Mouse (Mus musculus): ENCODE results near the gene Ttc22. TPM values are rescaled to one million over a fixed set of nuclear protein-coding genes. Genes with fewer than 3 reads are reported as not detected.

Gene Ttc22
- polyA plus RNA-seq, 1 experiment from 2014 or later, result 0.74 TPM

DNA sequence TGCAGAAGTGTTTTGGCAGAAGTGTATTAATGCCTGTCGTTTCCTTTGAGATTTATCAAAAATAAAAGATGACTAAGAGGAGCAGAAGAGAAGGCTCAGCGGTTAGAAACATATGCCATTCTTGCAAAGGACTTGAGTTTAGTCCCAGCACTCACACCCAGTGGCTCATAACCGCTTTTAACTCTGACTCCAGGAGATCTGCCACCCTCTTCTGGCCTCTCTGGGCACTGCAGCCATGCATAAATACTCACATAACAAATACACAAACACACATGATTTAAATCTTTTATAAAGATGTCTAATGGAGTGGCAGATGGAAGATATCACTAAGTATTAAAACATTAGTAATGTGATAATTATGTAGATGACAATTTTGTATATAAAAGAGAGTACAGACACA is 26.0 kb upstream of the Ttc22 start:
- no peak for ATAC-seq (ENCODE audit: extremely low read depth, insufficient number of reproducible peaks, low FRiP score, low TSS enrichment)
- 59% methylated on average over 3 of the region's 3 CpGs for WGBS
- no peaks in the 10 kb centered on the region for H3K9me3 ChIP-seq
- H3K4me3 ChIP-seq, result no peak overlapping the region
- H3K27me3 ChIP-seq (replicated peaks), result no peaks in the 10 kb centered on the region
- H3K27ac ChIP-seq (replicated peaks), result no peak overlapping the region
- H3K36me3 ChIP-seq, result no peaks in the 10 kb centered on the region
- H3K4me2 ChIP-seq, result no peak overlapping the region
- peaks cover 8% of the 10 kb centered on the region; the same call in 1 of the 2 replicates for H3K4me1 ChIP-seq
- no peak overlapping the region for H3K9ac ChIP-seq

DNA sequence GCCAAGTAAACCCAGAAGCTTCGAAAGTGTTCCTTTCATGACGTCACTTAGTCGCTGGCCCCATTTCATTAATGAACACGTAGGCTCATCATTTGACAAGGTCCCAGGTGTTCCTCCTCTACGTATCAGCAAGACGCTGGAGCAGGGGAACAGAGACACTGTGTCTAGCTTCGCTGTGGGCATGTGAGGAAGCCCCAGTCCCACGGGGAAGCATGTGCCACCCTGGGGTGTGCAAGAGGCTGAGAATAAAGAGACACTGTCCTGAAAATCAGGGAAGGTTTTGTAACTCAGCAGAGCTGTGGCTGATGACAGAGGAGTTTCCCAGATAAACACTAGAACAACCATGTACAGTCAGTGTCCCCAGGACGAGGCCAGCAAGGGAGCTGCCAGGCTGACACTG is 25.2 kb upstream of the Ttc22 start:
- Histone ChIP-seq H3K27me3 (replicated peaks) (no peaks in the 10 kb centered on the region), H3K4me2 (no peak overlapping the region), H3K4me1 (peaks cover 8% of the 10 kb centered on the region; the same call in 1 of the 2 replicates), H3K4me3 (no peak overlapping the region), H3K27ac (replicated peaks) (no peak overlapping the region), H3K9ac (no peak overlapping the region), H3K9me3 (no peaks in the 10 kb centered on the region), H3K36me3 (no peaks in the 10 kb centered on the region)
- no peak for ATAC-seq (ENCODE audit: extremely low read depth, insufficient number of reproducible peaks, low FRiP score, low TSS enrichment)
- whole genome bisulfite sequencing, result 70% methylated on average over 9 of the region's 9 CpGs

DNA sequence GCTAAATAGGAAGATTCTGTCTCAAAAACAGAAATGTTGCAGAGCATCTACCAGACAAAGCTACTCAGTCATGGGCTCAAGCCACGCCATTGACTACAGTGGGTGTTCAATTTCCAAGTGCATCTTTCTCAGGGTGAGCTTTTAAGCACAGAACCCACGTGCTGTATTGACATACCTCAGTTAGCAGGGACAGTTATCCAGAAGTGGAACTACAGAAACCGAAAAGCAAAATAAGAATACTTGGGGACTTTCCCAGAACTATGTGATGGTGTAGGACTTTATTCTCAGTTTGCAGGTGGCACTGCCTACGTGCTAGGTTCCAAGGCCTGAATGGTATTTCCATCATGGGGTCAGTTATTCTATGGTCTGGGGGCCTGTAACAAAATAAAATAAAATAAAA is 24.5 kb upstream of the Ttc22 start:
- Histone ChIP-seq H3K4me3 (no peak overlapping the region), H3K27me3 (replicated peaks) (no peaks in the 10 kb centered on the region), H3K36me3 (no peaks in the 10 kb centered on the region), H3K4me1 (peaks cover 8% of the 10 kb centered on the region; the same call in 1 of the 2 replicates), H3K9ac (no peak overlapping the region), H3K9me3 (no peaks in the 10 kb centered on the region), H3K4me2 (no peak overlapping the region), H3K27ac (replicated peaks) (no peak overlapping the region)
- no peak for ATAC-seq (ENCODE audit: extremely low read depth, insufficient number of reproducible peaks, low FRiP score, low TSS enrichment)
- 82% methylated on average over 4 of the region's 4 CpGs for WGBS

DNA sequence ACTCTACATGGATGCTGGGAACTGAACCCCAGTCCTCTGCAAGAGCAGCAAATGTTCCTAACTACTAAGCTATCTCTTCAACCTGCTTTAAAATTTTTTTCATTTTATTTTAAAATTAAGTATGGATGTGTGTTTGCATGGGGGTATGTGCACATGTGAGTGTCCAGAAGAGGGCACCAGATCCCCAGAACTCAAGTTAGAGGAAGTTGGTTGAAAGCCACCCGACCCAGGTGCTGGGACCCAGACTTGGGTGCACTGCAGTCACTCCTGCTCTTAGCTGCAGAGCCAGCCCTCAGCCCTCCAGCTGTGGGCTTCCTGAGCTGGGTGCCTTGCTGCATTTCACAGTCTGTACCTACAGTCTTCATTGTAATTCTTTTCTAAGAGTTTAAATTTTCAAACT is 22.8 kb upstream of the Ttc22 start:
- WGBS, result 57% methylated on average over 1 of the region's 1 CpGs
- H3K4me1 ChIP-seq, result peaks cover 8% of the 10 kb centered on the region; the same call in 1 of the 2 replicates
- no peak overlapping the region for H3K4me3 ChIP-seq
- no peaks in the 10 kb centered on the region for H3K36me3 ChIP-seq
- no peaks in the 10 kb centered on the region for H3K27me3 ChIP-seq (replicated peaks)
- H3K27ac ChIP-seq (replicated peaks), result no peak overlapping the region
- no peak overlapping the region for H3K9ac ChIP-seq
- no peak for ATAC-seq (ENCODE audit: extremely low read depth, insufficient number of reproducible peaks, low FRiP score, low TSS enrichment)
- no peaks in the 10 kb centered on the region for H3K9me3 ChIP-seq
- H3K4me2 ChIP-seq, result no peak overlapping the region

DNA sequence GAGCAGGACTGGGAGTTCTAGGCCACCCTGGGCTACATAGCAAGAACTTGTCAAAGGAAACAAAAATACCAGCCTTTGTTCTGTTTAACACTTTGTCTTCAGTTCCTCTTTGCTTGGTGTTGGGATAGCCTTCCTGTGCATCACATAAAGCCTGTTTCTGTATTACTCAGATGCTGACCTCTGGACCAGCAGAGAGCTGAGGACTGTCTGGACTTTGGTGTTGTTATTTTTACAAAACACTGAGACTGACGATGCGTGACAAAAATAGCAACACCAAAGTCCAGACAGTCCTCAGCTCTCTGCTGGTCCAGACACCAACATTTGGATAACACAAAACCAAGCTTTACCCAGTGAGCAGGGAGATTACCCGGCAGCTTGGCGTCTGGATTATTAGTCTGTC is 21.5 kb upstream of the Ttc22 start:
- peak overlapping the region; percentile 50; the same call in 1 of the 2 replicates for H3K27ac ChIP-seq (replicated peaks)
- no peak overlapping the region for H3K4me3 ChIP-seq
- H3K9ac ChIP-seq, result no peak overlapping the region
- no peak for ATAC-seq (ENCODE audit: extremely low read depth, insufficient number of reproducible peaks, low FRiP score, low TSS enrichment)
- H3K9me3 ChIP-seq, result no peaks in the 10 kb centered on the region
- H3K4me1 ChIP-seq, result peaks cover 8% of the 10 kb centered on the region; the same call in 1 of the 2 replicates
- H3K27me3 ChIP-seq (replicated peaks), result no peaks in the 10 kb centered on the region
- H3K4me2 ChIP-seq, result peak overlapping the region; percentile 7; the same call in 1 of the 2 replicates
- no peaks in the 10 kb centered on the region for H3K36me3 ChIP-seq
- WGBS, result 27% methylated on average over 4 of the region's 4 CpGs

DNA sequence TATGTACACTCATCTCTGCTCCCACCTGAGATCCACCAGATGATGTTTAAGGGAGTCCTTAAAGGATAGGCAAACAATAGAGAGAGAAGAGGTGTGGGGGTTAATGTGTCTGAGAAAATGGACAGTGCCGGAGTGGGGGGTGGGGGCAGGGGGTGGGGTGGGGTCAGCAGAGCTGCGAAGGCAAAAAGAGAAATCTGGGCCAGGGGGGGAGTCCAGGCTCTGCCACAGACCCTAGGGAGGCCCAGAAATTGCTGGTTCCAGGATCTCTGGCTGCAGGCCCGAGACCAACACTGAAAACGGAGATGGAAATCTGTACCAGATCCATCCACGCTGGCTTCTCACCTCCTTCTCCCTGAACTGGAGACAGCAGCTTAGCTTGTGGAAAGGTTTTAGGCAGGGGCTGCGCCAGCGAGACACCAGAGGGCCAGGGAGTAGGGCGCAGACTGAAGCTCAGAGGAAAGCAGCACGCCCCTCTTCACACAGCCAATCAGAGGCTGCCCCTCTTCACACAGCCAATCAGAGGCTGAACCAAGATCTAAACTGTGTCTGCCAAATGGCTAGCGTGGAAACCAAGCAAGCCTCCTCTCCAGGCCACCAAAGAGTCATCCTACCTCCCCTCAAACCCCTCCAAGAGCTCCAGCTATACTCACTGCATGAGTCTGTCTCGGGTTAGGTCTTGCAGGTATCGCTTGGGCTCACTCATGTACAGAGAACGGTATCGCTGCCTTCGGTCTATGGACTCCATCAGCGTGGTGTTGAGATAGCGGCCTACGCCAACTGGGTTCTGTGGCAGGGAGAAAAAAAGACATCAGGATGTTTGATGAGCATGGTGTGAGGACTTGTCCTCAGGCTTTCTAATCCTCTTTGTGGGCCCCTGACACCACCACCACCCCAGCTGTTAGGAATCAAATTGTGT is 15.3 kb upstream of the Ttc22 start:
- H3K27ac ChIP-seq (replicated peaks), result no peak overlapping the region
- no peaks in the 10 kb centered on the region for H3K9me3 ChIP-seq
- H3K9ac ChIP-seq, result peak overlapping the region; percentile 47; the same call in 1 of the 2 replicates
- peak overlapping the region; percentile 52 for H3K4me2 ChIP-seq
- no peaks in the 10 kb centered on the region for H3K27me3 ChIP-seq (replicated peaks)
- peak overlapping the region; percentile 22 for H3K4me3 ChIP-seq
- 36% methylated on average over 18 of the region's 18 CpGs for WGBS
- peak; percentile 51; the same call in 1 of the 2 replicates for ATAC-seq (ENCODE audit: extremely low read depth, insufficient number of reproducible peaks, low FRiP score, low TSS enrichment)
- H3K36me3 ChIP-seq, result no peaks in the 10 kb centered on the region
- H3K4me1 ChIP-seq, result peaks cover 7% of the 10 kb centered on the region; the same call in 1 of the 2 replicates

DNA sequence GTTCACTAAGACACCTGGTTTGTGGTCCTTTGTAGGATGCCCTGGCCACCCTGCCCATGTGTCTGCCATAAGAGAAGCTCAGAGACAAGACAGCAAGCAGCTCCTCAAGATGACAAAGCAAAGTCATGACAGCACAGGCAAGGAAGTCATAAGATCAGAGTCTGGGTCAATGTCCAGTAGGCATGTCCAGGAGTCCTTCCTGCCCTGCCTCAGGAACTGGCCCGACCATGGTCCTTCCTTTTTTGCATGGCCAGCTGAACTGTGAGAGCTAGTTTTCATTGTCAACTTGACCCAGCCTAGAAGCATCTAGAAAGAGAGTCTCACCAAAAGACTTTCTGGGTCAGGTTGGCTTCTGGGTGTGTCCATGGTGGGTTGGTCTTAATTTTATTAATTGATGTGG is 14.3 kb upstream of the Ttc22 start:
- WGBS, result 96% methylated on average over 1 of the region's 1 CpGs
- Histone ChIP-seq H3K36me3 (no peaks in the 10 kb centered on the region), H3K4me1 (peaks cover 7% of the 10 kb centered on the region; the same call in 1 of the 2 replicates), H3K4me2 (no peak overlapping the region), H3K27ac (replicated peaks) (no peak overlapping the region), H3K9me3 (no peaks in the 10 kb centered on the region), H3K9ac (no peak overlapping the region), H3K27me3 (replicated peaks) (peaks cover 7% of the 10 kb centered on the region; the same call in 1 of the 2 replicates), H3K4me3 (no peak overlapping the region)
- ATAC-seq (ENCODE audit: extremely low read depth, insufficient number of reproducible peaks, low FRiP score, low TSS enrichment), result no peak

DNA sequence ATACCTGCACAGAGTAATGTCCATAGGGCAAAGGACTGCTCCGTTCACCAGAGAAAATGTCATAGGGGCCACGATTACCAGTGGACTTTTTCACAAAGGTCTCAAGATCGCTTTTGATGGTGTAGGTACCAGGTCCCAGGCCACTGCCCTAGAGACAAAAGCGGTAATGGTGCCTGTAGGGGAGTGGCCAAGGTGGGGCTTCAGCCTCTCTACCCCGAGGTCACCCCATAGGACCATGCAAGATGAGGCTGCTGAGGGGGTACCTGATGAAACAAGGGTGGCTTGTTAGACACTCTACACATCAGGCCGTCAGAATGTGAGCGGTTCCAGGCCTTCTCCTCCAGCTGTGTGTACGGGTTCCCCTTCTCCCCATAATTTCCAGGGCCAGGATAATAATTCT is 9.1 kb upstream of the Ttc22 start:
- 69% methylated on average over 8 of the region's 8 CpGs for WGBS
- H3K4me2 ChIP-seq, result peak overlapping the region; percentile 36
- no peaks in the 10 kb centered on the region for H3K9me3 ChIP-seq
- no peak overlapping the region for H3K9ac ChIP-seq
- H3K27ac ChIP-seq (replicated peaks), result peak overlapping the region; percentile 57
- ATAC-seq (ENCODE audit: extremely low read depth, insufficient number of reproducible peaks, low FRiP score, low TSS enrichment), result 0 out of 2 replicates have a peak, but pooled peaks have one; percentile 18
- H3K4me3 ChIP-seq, result 0 out of 2 replicates have a peak overlapping the region, but pooled peaks have one; percentile 4
- H3K27me3 ChIP-seq (replicated peaks), result peaks cover 39% of the 10 kb centered on the region
- H3K36me3 ChIP-seq, result no peaks in the 10 kb centered on the region
- H3K4me1 ChIP-seq, result peaks cover 5% of the 10 kb centered on the region

DNA sequence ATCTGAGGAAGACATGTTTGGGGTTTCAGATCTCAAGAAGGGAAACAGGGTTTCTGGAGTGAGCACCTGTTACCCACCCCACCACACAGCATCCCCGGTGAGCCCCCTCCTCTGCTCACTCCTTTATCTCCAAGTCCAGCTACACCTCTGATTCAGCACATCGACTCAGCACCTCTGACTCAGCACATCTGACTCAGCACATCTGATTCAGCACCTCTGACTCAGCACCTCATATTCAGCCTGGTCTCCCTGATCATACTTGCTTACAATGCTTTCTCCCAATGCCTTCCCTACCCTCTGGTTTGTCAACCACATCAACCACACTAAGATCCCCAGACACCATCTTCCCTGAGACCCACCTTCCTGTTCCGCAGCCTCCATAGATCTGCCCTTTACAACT is 8.7 kb upstream of the Ttc22 start:
- Histone ChIP-seq H3K4me1 (peaks cover 5% of the 10 kb centered on the region), H3K4me3 (no peak overlapping the region), H3K4me2 (peak overlapping the region; percentile 36), H3K36me3 (no peaks in the 10 kb centered on the region), H3K27me3 (replicated peaks) (peaks cover 42% of the 10 kb centered on the region), H3K9me3 (no peaks in the 10 kb centered on the region), H3K27ac (replicated peaks) (peak overlapping the region; percentile 57), H3K9ac (no peak overlapping the region)
- 63% methylated on average over 3 of the region's 3 CpGs for WGBS
- peak; percentile 65 for ATAC-seq (ENCODE audit: extremely low read depth, insufficient number of reproducible peaks, low FRiP score, low TSS enrichment)

DNA sequence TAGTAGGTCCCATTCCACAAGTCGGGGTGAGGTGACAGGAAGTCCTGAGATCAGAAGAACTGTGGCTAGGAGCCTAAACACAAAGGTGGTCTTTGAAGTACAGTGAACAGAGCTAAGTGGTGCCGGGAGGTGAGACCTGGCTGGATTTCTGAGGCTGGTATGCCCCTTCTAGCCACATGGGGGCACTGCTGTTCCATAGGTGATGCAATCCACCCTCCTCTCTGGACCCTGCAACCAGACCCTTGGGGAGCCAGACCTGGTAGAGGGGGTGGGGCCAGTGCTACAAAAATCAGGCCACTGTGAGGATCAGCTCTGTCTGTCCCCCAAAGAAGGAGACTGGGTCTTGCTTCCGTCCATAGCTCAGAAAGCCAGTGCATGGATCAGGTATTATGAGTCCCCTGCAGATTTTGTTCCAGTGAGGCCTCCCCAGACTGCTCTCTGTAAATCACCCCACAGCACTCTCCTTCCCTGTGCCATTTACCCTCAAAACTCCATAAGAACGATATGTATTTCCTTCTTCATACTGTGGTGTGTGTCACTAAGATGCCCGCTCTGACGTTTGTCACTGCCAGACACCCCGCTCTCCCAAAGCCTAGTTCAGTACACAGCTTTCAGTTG is 7.9 kb upstream of the Ttc22 start:
- H3K4me3 ChIP-seq, result no peak overlapping the region
- no peaks in the 10 kb centered on the region for H3K36me3 ChIP-seq
- no peaks in the 10 kb centered on the region for H3K9me3 ChIP-seq
- H3K27ac ChIP-seq (replicated peaks), result peak overlapping the region; percentile 55; the same call in 1 of the 2 replicates
- peaks cover 5% of the 10 kb centered on the region for H3K4me1 ChIP-seq
- WGBS, result 44% methylated on average over 7 of the region's 7 CpGs
- peak overlapping the region; percentile 15; the same call in 1 of the 2 replicates for H3K4me2 ChIP-seq
- H3K27me3 ChIP-seq (replicated peaks), result peaks cover 49% of the 10 kb centered on the region
- H3K9ac ChIP-seq, result no peak overlapping the region
- ATAC-seq (ENCODE audit: extremely low read depth, insufficient number of reproducible peaks, low FRiP score, low TSS enrichment), result 0 out of 2 replicates have a peak, but pooled peaks have one; percentile 17

DNA sequence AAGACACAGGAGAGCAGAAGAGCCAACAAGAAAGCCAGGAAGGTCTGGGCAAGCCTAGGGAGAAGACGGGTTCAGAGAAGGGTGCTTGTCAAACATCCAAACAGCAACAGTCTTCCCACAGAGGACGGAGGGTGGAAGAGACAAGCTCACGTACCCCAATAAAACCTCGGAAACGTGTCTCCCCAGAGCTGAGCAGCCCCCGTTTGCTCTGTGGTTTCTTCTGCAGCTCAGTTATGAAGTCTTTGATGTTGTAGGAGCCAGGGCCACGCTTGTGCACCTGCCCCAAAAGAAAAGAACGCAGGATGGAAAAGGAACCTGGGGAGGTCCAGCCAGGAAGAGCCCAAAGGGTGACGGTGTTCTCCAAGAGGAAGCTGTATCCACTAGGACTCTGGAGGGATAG is 7.4 kb upstream of the Ttc22 start:
- Histone ChIP-seq H3K4me2 (0 out of 2 replicates have a peak overlapping the region, but pooled peaks have one; percentile 8), H3K27ac (replicated peaks) (no peak overlapping the region), H3K36me3 (no peaks in the 10 kb centered on the region), H3K27me3 (replicated peaks) (peaks cover 55% of the 10 kb centered on the region), H3K4me3 (no peak overlapping the region), H3K4me1 (peaks cover 5% of the 10 kb centered on the region), H3K9me3 (no peaks in the 10 kb centered on the region), H3K9ac (no peak overlapping the region)
- WGBS, result 75% methylated on average over 9 of the region's 9 CpGs
- ATAC-seq (ENCODE audit: extremely low read depth, insufficient number of reproducible peaks, low FRiP score, low TSS enrichment), result no peak

Measured in heart, embryonic 13.5 days (tissue).